Mouse (Mus musculus): ENCODE results near the gene Fam83f. TPM values are rescaled to one million over a fixed set of nuclear protein-coding genes. Genes with fewer than 3 reads are reported as not detected.

The Fam83f gene
- polyA plus RNA-seq, 1 experiment from 2014 or later: 6.0 TPM

- H3K27me3 ChIP-seq: peaks cover 36% of the 10 kb centered on the region
- no peaks in the 10 kb centered on the region for H3K9me3 ChIP-seq
- H3K4me2 ChIP-seq: no peak overlapping the region
- WGBS: 79% methylated on average over 6 of the region's 6 CpGs
- ATAC-seq (ENCODE audit: insufficient number of reproducible peaks, low FRiP score, low TSS enrichment, low read depth): no peak
- H3K36me3 ChIP-seq: no peaks in the 10 kb centered on the region
- no peak overlapping the region for H3K27ac ChIP-seq
- H3K9ac ChIP-seq: no peak overlapping the region
- H3K4me3 ChIP-seq: no peak overlapping the region
- peaks cover 18% of the 10 kb centered on the region for H3K4me1 ChIP-seq
These were observed 3.1 kb downstream of the Fam83f start for GRCm38 (mm10) chr15:80674700-80675099.

DNA sequence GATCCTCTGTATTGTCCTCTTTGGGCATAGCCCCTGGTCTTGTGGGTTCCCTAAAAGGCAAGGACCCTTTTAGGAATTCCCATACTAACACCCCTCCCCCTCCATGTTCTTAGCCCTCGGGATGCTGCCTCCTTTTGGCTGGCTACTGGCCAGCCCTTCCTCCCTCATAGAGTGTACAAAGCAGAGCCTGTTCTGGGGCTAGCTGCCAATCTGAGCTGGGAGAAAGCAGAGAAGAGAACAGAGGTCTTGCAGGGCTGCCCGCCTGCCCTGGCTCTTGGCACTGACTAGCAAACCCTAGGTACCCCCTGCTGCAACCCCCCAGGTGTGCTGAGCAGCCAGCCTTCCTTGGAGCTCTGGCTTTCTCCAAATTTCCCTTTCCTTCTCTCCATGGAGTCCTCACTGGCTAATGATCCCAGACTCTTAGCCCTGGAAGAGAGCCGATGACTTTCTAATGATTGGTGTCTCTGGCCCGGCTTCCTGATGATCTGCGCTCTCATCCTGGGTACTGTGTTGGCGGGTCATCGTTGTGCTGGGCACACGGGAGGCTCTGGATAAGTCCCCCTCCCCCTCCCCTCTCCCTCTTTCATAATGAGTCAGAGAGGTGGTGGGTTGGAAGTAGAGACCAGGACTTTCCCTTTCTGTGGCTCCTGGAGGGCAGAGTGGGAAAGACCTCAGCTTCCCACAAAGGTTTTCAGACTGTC lies 8.0 kb downstream of the Fam83f start:
- Histone ChIP-seq H3K4me2 (no peak overlapping the region; the same call in 1 of the 2 replicates), H3K9me3 (no peaks in the 10 kb centered on the region), H3K9ac (no peak overlapping the region), H3K4me3 (no peak overlapping the region), H3K36me3 (no peaks in the 10 kb centered on the region), H3K4me1 (peaks cover 31% of the 10 kb centered on the region), H3K27me3 (no peaks in the 10 kb centered on the region), H3K27ac (peak overlapping the region; percentile 52)
- ATAC-seq (ENCODE audit: insufficient number of reproducible peaks, low FRiP score, low TSS enrichment, low read depth): 0 out of 2 replicates have a peak, but pooled peaks have one; percentile 32
- 42% methylated on average over 8 of the region's 8 CpGs for WGBS

DNA sequence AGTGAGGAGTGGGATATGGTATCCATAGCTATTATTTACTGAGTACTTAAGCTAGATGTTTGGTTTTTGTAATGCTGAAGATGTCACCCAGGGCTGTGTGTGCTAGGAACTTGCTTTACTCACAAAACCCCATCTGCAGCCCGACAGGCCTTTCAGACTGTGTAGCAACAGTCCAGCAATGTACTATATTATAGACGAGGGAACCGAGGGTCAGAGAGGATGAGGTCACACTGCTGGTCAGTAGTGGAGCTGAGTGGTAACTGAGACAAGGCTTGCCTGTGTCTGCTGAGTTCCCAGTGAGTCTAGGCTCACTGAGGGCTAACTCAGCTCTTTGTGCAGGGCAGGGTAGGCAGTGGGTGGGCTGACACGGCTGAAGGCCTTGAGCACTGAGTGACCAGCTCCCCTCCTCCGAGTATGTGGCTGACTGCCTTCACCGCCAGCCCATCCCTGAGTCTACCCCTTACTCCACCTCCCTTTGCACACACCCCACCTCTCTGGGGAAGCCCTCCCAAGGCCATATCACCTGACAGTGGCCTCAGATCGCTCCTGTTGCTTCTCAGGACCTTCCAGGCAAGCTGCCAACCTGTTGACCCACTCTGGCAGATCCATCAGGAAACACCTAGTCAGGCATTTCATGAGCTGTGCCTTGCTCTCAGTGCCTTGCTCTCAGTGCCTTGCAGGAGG lies 8.8 kb downstream of the Fam83f start:
- Histone ChIP-seq H3K9ac (no peak overlapping the region), H3K36me3 (no peaks in the 10 kb centered on the region), H3K4me3 (no peak overlapping the region), H3K4me1 (peaks cover 33% of the 10 kb centered on the region), H3K27ac (no peak overlapping the region; the same call in 1 of the 2 replicates), H3K9me3 (no peaks in the 10 kb centered on the region), H3K4me2 (no peak overlapping the region), H3K27me3 (no peaks in the 10 kb centered on the region)
- no peak; the same call in 1 of the 2 replicates for ATAC-seq (ENCODE audit: insufficient number of reproducible peaks, low FRiP score, low TSS enrichment, low read depth)
- WGBS: 46% methylated on average over 7 of the region's 7 CpGs

DNA sequence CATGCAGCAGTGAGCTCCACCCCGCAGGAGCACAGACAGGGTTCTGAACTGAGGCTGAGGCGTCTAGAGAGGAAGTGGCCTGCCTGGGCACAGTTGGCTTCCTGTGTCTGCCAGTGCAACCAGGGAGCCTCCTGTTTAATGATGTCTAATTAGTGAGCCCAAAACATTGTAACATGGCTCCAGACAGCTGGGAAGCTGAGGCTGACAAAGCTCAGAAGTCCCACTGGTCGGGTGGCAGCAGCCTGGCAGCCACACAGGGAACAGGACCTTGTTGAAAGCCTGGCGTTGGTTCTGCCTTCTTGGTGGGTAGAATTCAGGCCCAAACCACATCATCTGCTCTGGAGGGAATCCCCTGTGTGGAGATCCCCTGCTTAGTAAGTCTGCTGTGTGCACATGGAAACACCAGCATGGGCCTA lies 9.8 kb downstream of the Fam83f start:
- Histone ChIP-seq H3K4me3 (no peak overlapping the region), H3K36me3 (no peaks in the 10 kb centered on the region), H3K9me3 (no peaks in the 10 kb centered on the region), H3K9ac (no peak overlapping the region), H3K27me3 (no peaks in the 10 kb centered on the region), H3K27ac (0 out of 2 replicates have a peak overlapping the region, but pooled peaks have one; percentile 34), H3K4me2 (no peak overlapping the region), H3K4me1 (peaks cover 34% of the 10 kb centered on the region)
- ATAC-seq (ENCODE audit: insufficient number of reproducible peaks, low FRiP score, low TSS enrichment, low read depth): no peak
- 62% methylated on average over 4 of the region's 4 CpGs for WGBS

DNA sequence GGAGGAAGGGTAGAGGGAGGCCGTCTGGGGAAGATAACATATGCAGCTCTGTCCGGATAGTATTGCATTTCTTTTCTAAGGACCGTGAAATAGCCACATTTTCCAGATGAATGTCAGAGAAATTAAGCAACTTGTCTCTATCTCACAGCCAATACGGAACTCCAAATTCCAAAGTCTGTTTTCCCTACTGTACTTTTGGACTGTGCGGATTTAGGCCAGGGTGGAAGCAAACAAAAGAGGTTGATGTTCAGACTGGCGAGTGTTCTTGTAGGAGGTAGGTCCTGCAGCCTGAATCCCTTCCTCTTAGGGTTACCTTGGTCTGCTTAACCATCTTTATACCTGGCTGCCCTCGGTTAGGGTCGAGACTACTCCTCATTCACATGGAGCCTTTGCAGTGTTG lies 10.7 kb downstream of the Fam83f start:
- H3K27me3 ChIP-seq: no peaks in the 10 kb centered on the region
- no peaks in the 10 kb centered on the region for H3K9me3 ChIP-seq
- no peak overlapping the region for H3K27ac ChIP-seq
- no peak for ATAC-seq (ENCODE audit: insufficient number of reproducible peaks, low FRiP score, low TSS enrichment, low read depth)
- H3K4me2 ChIP-seq: no peak overlapping the region
- peaks cover 34% of the 10 kb centered on the region for H3K4me1 ChIP-seq
- no peak overlapping the region for H3K4me3 ChIP-seq
- 81% methylated on average over 8 of the region's 8 CpGs for WGBS
- no peak overlapping the region for H3K9ac ChIP-seq
- H3K36me3 ChIP-seq: no peaks in the 10 kb centered on the region

GRCm38 (mm10) chr15:80683151-80683550 lies 11.5 kb downstream of the Fam83f start:
- Histone ChIP-seq H3K4me3 (no peak overlapping the region), H3K27me3 (no peaks in the 10 kb centered on the region), H3K36me3 (no peaks in the 10 kb centered on the region), H3K9ac (no peak overlapping the region), H3K4me2 (no peak overlapping the region), H3K27ac (no peak overlapping the region), H3K4me1 (peaks cover 34% of the 10 kb centered on the region), H3K9me3 (no peaks in the 10 kb centered on the region)
- WGBS: 66% methylated on average over 6 of the region's 6 CpGs
- no peak for ATAC-seq (ENCODE audit: insufficient number of reproducible peaks, low FRiP score, low TSS enrichment, low read depth)

DNA sequence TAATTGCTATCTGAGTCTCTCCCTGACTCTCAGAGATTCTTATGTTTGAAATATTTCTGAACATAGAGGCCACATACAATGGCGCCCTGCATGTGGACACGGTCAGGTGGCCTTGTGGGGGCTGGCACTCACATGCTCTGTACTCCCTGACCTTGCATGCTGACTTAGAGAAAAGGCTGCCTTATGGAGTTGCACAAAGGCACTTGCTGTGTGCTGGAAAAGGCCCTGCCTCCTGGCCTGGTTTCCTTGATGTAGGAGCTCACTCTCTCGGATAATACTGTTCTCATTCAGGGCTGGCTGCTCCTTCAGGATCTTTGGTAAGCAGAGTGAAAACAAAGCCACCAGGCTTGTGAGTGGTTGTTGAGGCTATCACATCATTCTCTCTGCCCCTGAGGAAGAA lies 12.3 kb downstream of the Fam83f start:
- no peak overlapping the region for H3K4me3 ChIP-seq
- no peaks in the 10 kb centered on the region for H3K36me3 ChIP-seq
- no peak for ATAC-seq (ENCODE audit: insufficient number of reproducible peaks, low FRiP score, low TSS enrichment, low read depth)
- no peak overlapping the region for H3K27ac ChIP-seq
- peaks cover 34% of the 10 kb centered on the region for H3K4me1 ChIP-seq
- WGBS: 69% methylated on average over 3 of the region's 3 CpGs
- no peaks in the 10 kb centered on the region for H3K27me3 ChIP-seq
- no peak overlapping the region for H3K9ac ChIP-seq
- no peak overlapping the region for H3K4me2 ChIP-seq
- H3K9me3 ChIP-seq: no peaks in the 10 kb centered on the region

GRCm38 (mm10) chr15:80684786-80685602 lies 13.3 kb downstream of the Fam83f start:
- Histone ChIP-seq H3K9ac (no peak overlapping the region), H3K27me3 (no peaks in the 10 kb centered on the region), H3K4me3 (no peak overlapping the region)

DNA sequence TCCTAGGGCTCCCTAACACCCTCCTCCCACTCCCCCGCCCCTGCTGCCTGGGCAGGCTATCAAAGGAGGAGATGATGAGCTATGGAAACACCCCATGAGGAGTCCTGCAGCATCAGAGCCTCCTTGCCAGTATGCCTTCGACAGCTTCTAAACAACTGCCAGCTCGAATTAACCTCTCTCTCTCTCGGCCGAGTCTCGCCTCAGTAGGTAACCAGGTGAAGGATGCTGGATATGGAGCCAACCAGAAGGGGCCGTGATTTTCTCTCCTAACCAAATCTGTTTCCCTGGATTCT lies 13.9 kb downstream of the Fam83f start:
- WGBS: 32% methylated on average over 7 of the region's 7 CpGs
- Histone ChIP-seq H3K9me3 (no peaks in the 10 kb centered on the region), H3K4me3 (no peak overlapping the region), H3K9ac (no peak overlapping the region), H3K27me3 (no peaks in the 10 kb centered on the region), H3K4me2 (no peak overlapping the region), H3K36me3 (no peaks in the 10 kb centered on the region), H3K4me1 (peaks cover 19% of the 10 kb centered on the region), H3K27ac (no peak overlapping the region)
- no peak for ATAC-seq (ENCODE audit: insufficient number of reproducible peaks, low FRiP score, low TSS enrichment, low read depth)

More at GRCm38 (mm10) chr15:80684786-80685602, 13.3 kb downstream of the Fam83f start:
- Histone ChIP-seq H3K36me3 (no peaks in the 10 kb centered on the region), H3K27ac (no peak overlapping the region), H3K4me2 (no peak overlapping the region), H3K4me1 (peaks cover 24% of the 10 kb centered on the region), H3K9me3 (no peaks in the 10 kb centered on the region)
- 32% methylated on average over 8 of the region's 8 CpGs for WGBS
- no peak for ATAC-seq (ENCODE audit: insufficient number of reproducible peaks, low FRiP score, low TSS enrichment, low read depth)

DNA sequence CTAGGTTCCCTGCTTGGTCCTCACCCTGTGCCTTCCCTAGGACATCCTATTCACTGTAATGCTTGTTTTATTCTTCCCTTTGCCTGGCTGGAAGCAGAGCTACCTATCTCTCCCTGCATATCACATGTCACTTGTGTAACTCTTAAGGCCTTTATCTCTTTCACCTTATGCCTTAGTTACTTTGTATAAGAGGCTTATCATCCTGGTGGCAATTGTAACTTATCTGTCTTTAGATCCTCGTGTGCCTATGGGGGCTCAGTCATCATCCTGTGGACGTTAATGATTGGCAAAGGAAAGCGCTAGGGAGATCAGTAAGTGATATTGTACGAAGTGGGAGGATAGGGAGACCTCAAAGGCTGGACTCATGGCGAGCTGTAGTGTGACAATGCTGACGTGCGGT lies 16.9 kb downstream of the Fam83f start:
- Histone ChIP-seq H3K4me2 (no peak overlapping the region), H3K4me3 (no peak overlapping the region), H3K4me1 (peaks cover 10% of the 10 kb centered on the region; the same call in 1 of the 2 replicates), H3K27ac (no peak overlapping the region), H3K27me3 (no peaks in the 10 kb centered on the region), H3K9ac (no peak overlapping the region), H3K36me3 (no peaks in the 10 kb centered on the region), H3K9me3 (no peaks in the 10 kb centered on the region)
- WGBS: 81% methylated on average over 7 of the region's 7 CpGs
- no peak for ATAC-seq (ENCODE audit: insufficient number of reproducible peaks, low FRiP score, low TSS enrichment, low read depth)

DNA sequence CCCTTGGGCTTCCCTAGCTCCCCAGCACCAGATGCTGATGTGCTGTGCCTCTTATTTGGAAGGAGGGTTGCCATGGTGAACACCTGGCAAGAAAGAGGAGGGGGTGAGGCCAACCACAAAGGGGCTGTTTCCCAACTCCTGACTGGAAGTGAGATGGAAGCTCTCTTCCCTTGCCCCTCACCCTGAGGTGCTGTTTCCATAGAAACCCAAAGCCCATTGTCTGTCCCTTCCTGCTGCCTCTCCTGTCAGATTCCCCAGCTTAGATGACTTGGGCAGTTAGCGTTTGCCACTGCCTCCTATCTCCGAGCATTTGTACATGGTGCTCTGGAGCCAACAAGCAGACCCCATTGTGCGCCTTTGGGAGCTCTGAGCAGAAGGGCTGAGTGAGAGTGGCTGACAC lies 21.8 kb downstream of the Fam83f start:
- Histone ChIP-seq H3K4me3 (no peak overlapping the region), H3K27me3 (no peaks in the 10 kb centered on the region), H3K9ac (no peak overlapping the region), H3K9me3 (no peaks in the 10 kb centered on the region), H3K36me3 (no peaks in the 10 kb centered on the region), H3K4me2 (no peak overlapping the region), H3K4me1 (peaks cover 21% of the 10 kb centered on the region), H3K27ac (no peak overlapping the region)
- ATAC-seq (ENCODE audit: insufficient number of reproducible peaks, low FRiP score, low TSS enrichment, low read depth): no peak
- 48% methylated on average over 3 of the region's 3 CpGs for WGBS
